Mouse (Mus musculus) kidney, postnatal 10 days (tissue): ENCODE results near the gene Eif4g1.

Source experiments
- DNase-seq: peaks from one replicate; pipeline ENCODE4 v3.0.0; 2021; ENCODE audit warnings: mixed read lengths

Eif4g1 gene

GRCm38 (mm10) chr16:20672965-20673705, 5.0 kb downstream of the Eif4g1 start:
- peak; percentile 84 for DNase-seq

GRCm38 (mm10) chr16:20673706-20674303, 5.7 kb downstream of the Eif4g1 start:
- DNase-seq, result peak; percentile 55

DNA sequence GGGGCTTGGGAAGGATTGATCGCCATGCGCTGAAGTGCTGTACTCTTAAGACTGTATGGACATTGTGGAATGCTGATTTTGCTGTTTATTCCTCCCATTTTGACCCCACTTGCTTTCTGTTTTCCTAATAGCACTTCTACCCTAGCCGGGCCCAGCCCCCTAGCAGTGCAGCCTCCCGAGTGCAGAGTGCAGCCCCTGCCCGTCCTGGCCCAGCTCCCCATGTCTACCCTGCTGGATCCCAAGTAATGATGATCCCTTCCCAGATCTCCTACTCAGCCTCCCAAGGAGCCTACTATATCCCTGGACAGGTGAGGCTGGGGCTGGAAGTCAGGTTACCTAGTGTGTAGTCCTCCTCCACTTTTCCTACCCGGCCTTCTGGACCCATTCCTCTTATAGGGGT, 7.1 kb downstream of the Eif4g1 start:
- no peak for DNase-seq

DNA sequence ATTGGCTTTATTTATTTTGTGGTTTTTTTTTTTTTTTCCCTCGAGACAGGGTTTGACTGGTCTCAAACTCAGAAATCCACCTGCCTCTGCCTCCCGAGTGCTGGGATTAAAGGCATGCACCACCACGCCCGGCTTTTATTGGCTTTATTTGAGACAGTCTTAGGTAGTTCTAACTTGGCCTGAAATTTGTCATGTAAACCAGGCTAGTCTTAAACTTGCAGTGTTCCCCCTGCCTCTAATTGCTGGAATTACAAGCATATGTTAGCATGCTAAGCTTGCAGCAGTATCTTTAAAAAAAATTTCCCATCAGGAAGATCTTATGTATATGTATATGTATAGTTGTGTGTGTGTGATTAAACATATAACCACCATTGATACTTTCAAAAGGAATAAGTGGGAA, 8.6 kb downstream of the Eif4g1 start:
- no peak for DNase-seq

GRCm38 (mm10) chr16:20677380-20677779, 9.3 kb downstream of the Eif4g1 start:
- no peak for DNase-seq

DNA sequence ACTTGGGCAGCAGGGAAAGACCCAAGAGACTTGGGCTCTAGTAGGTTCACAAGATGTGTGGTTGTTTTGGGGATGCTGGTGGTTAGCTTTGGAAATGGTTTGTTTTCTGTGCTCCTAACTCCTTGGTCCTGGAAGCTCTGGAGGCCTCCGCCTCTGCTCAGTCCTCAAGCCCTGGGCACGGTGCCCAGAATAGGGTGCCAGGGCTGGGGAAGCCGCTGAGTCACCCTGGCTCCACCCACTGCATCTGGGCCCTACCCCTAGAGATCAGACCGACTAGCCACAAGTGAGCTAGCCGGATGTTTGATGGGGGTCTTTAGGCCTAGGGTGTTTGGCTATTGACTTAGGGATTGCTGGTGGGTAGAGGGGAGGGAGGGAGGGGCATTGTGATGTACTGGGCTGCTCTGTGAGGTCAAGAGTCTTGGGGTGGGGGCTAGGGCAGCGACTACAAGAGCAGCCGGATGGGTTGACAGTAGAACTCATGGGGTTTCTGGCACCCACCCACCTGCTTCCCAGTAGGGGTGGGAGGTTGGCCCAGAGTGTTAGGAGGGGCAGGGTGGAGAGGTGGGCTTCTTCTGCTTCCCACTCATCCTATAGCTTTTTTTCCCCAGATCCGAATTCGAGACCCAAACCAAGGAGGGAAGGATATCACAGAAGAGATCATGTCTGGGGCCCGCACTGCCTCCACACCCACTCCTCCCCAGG, 10.0 kb downstream of the Eif4g1 start:
- DNase-seq, result peak; percentile 83

- DNase-seq, result no peak
These were observed 22.7 kb downstream of the Eif4g1 start for GRCm38 (mm10) chr16:20690774-20691173.

DNA sequence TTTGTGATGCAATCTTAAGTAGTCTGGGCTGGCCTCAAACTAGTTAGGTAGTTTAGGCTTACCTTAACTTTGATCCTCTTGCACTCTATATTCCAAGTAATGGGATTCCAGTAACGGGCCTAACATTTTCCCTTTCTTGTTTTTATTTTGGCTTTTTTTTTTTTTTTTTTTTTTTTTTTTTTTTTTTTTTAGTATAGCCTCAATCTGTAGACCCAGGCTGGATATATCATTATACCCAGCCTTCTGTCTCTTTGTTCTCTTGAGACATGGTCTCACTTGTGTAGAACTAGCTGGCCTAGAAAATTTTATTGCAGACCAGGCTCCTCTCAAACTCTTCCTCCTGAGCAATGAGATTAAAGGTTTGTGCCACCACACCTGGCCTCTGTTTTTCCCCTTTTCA, 23.5 kb downstream of the Eif4g1 start:
- DNase-seq, result no peak

GRCm38 (mm10) chr16:20692241-20692965, 24.3 kb downstream of the Eif4g1 start:
- no peak for DNase-seq

GRCm38 (mm10) chr16:20693111-20693701, 25.1 kb downstream of the Eif4g1 start, which contains the start of gene Fam131a:
Fam131a (plus strand) TSS chr16:20693241.
- peak; percentile 96 for DNase-seq

DNA sequence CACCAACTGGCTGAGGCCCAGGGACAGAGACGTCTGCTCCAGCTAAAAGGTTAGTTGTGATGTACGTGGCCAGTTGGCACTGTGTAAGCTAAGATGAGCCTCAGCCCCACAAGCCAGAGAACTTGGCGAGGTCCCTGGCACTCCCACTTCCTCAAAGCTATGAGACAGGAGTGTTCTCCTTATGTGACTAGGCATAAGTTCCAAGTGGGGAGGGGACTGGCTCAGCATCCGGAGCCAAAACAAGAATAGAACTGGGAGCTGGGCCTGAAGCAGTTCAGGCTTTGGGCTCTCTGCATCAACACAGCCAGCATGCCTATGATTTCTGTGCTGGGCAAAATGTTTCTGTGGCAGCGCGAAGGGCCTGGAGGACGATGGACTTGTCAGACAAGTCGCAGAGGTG, 26.7 kb downstream of the Eif4g1 start:
- DNase-seq, result peak; percentile 58

DNA sequence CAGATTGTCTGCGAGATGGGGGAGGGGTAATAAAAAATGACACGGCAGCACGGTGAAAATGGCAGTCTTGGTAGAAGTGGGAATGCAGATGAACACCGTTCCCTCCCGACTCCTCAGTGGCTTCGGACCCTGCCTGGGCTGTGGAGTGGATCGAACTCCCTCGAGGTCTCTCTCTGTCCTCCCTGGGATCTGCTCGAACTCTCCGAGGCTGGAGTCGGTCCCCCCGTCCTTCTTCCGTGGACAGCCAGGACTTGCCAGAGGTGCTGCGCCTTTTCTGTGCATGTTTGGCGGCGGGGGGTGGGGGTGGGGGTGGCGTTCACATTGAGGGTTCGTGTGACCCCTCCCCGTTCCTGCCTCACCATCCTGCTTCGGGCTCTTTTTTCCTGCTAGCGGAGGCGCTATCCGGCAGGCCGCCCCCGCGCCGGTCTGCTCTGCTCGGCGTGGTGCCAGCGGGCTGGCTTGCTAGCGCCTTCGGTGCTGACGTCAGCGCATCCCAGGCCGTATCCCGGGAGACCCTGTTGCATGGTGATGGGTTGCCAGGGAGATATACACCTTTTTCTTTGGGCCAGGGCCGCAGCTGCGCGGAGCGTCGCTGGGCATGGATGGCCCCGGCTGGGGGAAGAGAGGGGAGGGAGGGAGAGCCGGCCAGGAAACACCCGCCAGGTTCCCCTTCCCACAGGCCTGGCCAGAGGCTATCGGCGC, 27.7 kb downstream of the Eif4g1 start:
- DNase-seq, result peak; percentile 96

- no peak for DNase-seq
These were observed 31.2 kb downstream of the Eif4g1 start for GRCm38 (mm10) chr16:20699266-20699665.

DNA sequence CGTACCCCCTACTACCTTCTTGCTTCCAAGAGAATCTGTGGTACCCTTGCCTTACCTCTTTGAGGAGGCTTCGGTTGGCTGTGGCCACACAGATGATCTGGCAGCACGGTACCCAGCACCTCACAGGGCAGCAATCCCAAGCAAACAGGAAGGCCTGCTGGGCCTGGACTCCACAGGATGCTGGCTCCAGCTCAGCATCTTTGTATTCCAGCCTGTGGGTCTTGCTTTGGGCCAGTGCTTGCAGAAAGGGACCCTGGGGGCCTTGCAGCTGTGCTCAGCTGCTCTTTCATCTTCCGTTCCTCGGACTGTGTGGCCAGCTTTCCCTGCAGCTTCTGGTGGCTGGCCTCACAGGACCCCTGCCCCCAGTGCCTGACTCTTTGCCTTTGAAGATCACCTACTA, 31.9 kb downstream of the Eif4g1 start:
- no peak for DNase-seq

DNA sequence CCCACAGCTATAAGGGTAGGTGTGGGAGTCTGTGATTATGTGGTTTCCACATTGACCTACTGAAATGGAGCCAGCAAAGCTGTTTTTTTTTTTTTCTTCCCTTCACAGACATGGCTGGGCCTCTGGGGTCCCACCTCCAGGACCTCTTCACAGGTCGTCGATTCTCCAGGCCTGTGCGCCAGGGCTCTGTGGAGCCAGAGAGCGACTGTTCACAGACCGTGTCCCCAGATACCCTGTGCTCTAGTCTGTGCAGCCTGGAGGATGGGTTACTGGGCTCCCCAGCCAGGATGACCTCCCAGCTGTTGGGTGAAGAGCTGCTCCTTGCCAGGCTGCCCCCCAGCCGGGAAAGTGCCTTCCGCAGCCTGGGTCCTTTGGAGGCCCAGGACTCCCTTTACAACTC, 33.2 kb downstream of the Eif4g1 start:
- no peak for DNase-seq

GRCm38 (mm10) chr16:20701729-20702521, 33.8 kb downstream of the Eif4g1 start:
- DNase-seq, result no peak

- peak; percentile 86 for DNase-seq
These were observed 34.4 kb downstream of the Eif4g1 start for GRCm38 (mm10) chr16:20702522-20702893.

- DNase-seq, result no peak
These were observed 35.0 kb downstream of the Eif4g1 start for GRCm38 (mm10) chr16:20703071-20703470.

GRCm38 (mm10) chr16:20703699-20704400, 35.7 kb downstream of the Eif4g1 start:
- DNase-seq, result no peak

DNA sequence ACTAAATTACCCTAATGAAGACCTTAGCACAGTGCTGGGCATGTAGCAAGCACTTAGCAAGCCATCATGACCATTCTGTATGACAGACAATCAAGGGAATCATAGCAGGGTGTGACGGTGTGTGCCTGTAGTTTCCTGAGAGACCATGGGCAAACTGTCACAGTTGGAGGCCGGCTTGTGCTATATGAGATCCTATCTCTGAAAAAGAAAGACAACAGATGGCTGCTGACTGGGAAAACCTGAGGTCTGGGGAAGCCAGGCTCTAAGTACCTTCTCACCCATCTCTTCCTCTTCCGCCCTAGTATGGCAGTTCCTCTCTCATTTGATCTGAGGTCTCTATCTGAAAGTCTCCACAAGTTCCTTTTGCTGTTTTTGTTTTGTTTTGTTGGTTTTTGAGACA, 37.7 kb downstream of the Eif4g1 start:
- DNase-seq, result no peak
